ENCODE assay signal across 8 mouse cellular contexts in the genomic region with DNA sequence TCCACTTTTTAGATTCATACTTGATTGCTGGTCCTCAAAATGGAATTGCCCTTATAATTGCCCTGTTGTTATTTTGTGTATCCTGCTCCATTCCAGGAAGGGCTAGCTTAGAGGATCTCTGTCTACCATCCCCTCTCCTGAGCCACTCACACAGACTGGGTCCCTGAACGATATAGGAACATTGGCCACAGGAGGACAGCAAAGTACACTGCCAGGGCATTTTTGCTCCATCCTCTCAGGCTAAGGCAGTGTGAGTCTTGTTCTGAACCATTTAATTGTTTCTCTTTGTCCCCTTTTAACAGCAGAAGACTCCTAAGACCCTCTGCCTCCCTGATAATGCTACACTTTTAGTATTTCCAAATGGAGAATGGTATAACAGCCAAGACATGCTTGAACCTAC. TPM values are rescaled to one million over a fixed set of nuclear protein-coding genes. Genes with fewer than 3 reads are reported as not detected.
DNase-seq lines count a peak whose midpoint lies in the region; ATAC-seq lines count a peak whose summit lies in the region.

No protein-coding gene starts in this region.

- H3K27ac ChIP-seq in hindbrain, embryonic 13.5 days: no peak overlapping the region

- peak; percentile 53 for DNase-seq in cerebellum, adult 11 months
- peak; percentile 30 to 45 for DNase-seq in urinary bladder, adult 18-20 months (ENCODE audit: low spot score in 2 of 2)
- DNase-seq in urinary bladder, adult 2 months (ENCODE audit: low spot score): no peak
- DNase-seq in layer of hippocampus, adult 18-20 months (ENCODE audit: low spot score in 2 of 2): peak; percentile 39 to 74
- peak; percentile 76 for DNase-seq in right cerebral cortex, postnatal 4 days
- DNase-seq in yolk sac, embryonic 10.5 days (ENCODE audit: low spot score): no peak

- no peak overlapping the region for H3K4me3 ChIP-seq in hindbrain, embryonic 13.5 days

- H3K9me3 ChIP-seq in hindbrain, embryonic 13.5 days: no peaks in the 10 kb centered on the region

- peaks cover 83% of the 10 kb centered on the region for H3K36me3 ChIP-seq in hindbrain, embryonic 13.5 days

- peaks cover 4% of the 10 kb centered on the region; the same call in 1 of the 2 replicates for H3K4me1 ChIP-seq in hindbrain, embryonic 13.5 days (replicated peaks)

- H3K27me3 ChIP-seq in hindbrain, embryonic 13.5 days: no peaks in the 10 kb centered on the region

- no peak overlapping the region for H3K4me2 ChIP-seq in hindbrain, embryonic 13.5 days

- 81% methylated on average over 1 of the region's 1 CpGs for WGBS in hindbrain, embryonic 13.5 days

- ATAC-seq in cerebellum, adult (ENCODE audit: insufficient number of reproducible peaks, low FRiP score, low TSS enrichment): no peak
- no peak for ATAC-seq in hindbrain, embryonic 13.5 days (ENCODE audit: low FRiP score)

- H3K9ac ChIP-seq in hindbrain, embryonic 13.5 days: no peak overlapping the region

RNA-seq across cellular contexts. Expression of a gene that starts 25.6 kb away (rescaled TPM):
- polyA plus RNA-seq in urinary bladder, adult 2 months (2012; rRNA removed): 10.0 and 12.8 TPM in 2 replicates
- total RNA-seq in layer of hippocampus, adult 18-20 months (2021): 10 to 100 TPM; 93.0 to 95.7 TPM
- polyA plus RNA-seq in hindbrain, embryonic 13.5 days (2015; fragmentation: Nextera tagmentation; extraction: Ambion mirVana): 69.7 and 71.6 TPM in 2 replicates

RNA-seq across cellular contexts. Expression of a gene that starts 27.9 kb away (rescaled TPM):
- polyA plus RNA-seq in urinary bladder, adult 2 months (2012; rRNA removed): 32.1 and 35.1 TPM in 2 replicates
- 10 to 100 TPM; 62.8 to 67.7 TPM for total RNA-seq in layer of hippocampus, adult 18-20 months (2021)
- 15.5 and 18.0 TPM in 2 replicates for polyA plus RNA-seq in hindbrain, embryonic 13.5 days (2015; fragmentation: Nextera tagmentation; extraction: Ambion mirVana)

Comparison
In these comparisons a context has a peak if more than half of its experiments do, and no peak if none do; other contexts are left out.
1. DNase-seq: peak in cerebellum, adult 11 months (single experiment), urinary bladder, adult 18-20 months (2 of 2), layer of hippocampus, adult 18-20 months (2 of 2) and right cerebral cortex, postnatal 4 days (single experiment); none in urinary bladder, adult 2 months (single experiment) and yolk sac, embryonic 10.5 days (single experiment).